Mouse (Mus musculus) liver, embryonic 18 days (tissue): Measurements from ENCODE around the gene Olfr1507. TPM values are rescaled to one million over a fixed set of nuclear protein-coding genes. Genes with fewer than 3 reads are reported as not detected.

Experiments used
- polyA plus RNA-seq: library from polyadenylated mRNA; depleted of rRNA; stranded (reverse); fragments of >200 nt; gene quantifications from 2 replicates; pipeline ENCODE4 v1.2.3, GENCODE M21; 2012; rRNA removed

The Olfr1507 gene
- not detected in 2 replicates for polyA plus RNA-seq

DNA sequence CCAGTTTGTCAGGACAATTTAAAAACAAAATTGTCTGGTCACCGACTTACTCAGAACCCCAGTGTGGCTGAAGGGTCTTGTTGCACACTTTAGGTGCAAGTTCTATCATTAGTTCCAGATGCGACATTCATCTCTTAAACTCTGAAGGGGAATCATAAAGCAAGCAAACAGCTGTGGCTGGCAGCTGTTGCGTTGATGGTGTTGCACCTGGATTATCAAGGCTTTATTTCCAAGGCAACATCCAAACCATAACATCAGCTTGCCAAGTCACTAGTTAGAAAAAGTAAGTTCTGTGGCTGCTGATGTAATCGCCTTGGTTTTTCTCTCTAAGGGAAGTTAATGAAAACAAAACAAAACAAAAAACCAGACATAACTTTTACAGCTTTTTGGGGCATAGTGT is at the start of gene Olfr1507:
TSS of gene Olfr1507 (minus strand) at position 234 of the 400 bp plus-strand sequence.

GRCm38 (mm10) chr14:52467395-52467794 is 28.2 kb downstream of the Olfr1507 start, which contains the start of gene Olfr1508:
Gene Olfr1508 (minus strand): TSS chr14:52467495.

GRCm38 (mm10) chr14:52442690-52443089 is 52.9 kb downstream of the Olfr1507 start, which contains the start of gene Olfr1509:
Gene Olfr1509 (plus strand): TSS chr14:52442990.

Other genes with a start within 250 kb of the Olfr1507 start
- 10.3 and 12.0 TPM in 2 replicates for gene Chd8, start 238.0 kb downstream of the Olfr1507 start, polyA plus RNA-seq
- gene Tox4, start 216.6 kb downstream of the Olfr1507 start, polyA plus RNA-seq, result 10.3 and 11.0 TPM in 2 replicates
- 3.7 and 4.0 TPM in 2 replicates for gene Rab2b, start 216.2 kb downstream of the Olfr1507 start, polyA plus RNA-seq
- 10.9 and 11.1 TPM in 2 replicates for gene Mettl3, start 190.6 kb downstream of the Olfr1507 start, polyA plus RNA-seq
- gene Sall2, start 167.0 kb downstream of the Olfr1507 start, polyA plus RNA-seq, result 1.3 TPM in 2 replicates
- gene Olfr1513, start 139.3 kb downstream of the Olfr1507 start, polyA plus RNA-seq, result not detected in 2 replicates
- gene Olfr1512, start 116.6 kb downstream of the Olfr1507 start, polyA plus RNA-seq, result not detected in 2 replicates
- gene Olfr1511, start 98.4 kb downstream of the Olfr1507 start, polyA plus RNA-seq, result not detected in 2 replicates
- gene Olfr1510, start 81.4 kb downstream of the Olfr1507 start, polyA plus RNA-seq, result not detected in 2 replicates
- gene Olfr1509, start 52.8 kb downstream of the Olfr1507 start, polyA plus RNA-seq, result not detected in 2 replicates
- gene Olfr1508, start 28.3 kb downstream of the Olfr1507 start, polyA plus RNA-seq, result not detected in 2 replicates